Mouse (Mus musculus) right cerebral cortex, postnatal 10 days (tissue): Measurements from ENCODE around the gene Gdpd1.
A peak's percentile ranks its signal among the peaks of the same experiment; 100 is the strongest.
"Not testable (repeated sequence)": the region's sequence is repeated elsewhere in the genome, so short reads cannot be mapped to it uniquely, and the experiment has no call there.

Experiments used
- DNase-seq, 2 experiments: peaks; one replicate each; pipeline ENCODE4 v3.0.0; 2021; ENCODE audit warnings: low spot score in 2 of 2

Gene Gdpd1

DNA sequence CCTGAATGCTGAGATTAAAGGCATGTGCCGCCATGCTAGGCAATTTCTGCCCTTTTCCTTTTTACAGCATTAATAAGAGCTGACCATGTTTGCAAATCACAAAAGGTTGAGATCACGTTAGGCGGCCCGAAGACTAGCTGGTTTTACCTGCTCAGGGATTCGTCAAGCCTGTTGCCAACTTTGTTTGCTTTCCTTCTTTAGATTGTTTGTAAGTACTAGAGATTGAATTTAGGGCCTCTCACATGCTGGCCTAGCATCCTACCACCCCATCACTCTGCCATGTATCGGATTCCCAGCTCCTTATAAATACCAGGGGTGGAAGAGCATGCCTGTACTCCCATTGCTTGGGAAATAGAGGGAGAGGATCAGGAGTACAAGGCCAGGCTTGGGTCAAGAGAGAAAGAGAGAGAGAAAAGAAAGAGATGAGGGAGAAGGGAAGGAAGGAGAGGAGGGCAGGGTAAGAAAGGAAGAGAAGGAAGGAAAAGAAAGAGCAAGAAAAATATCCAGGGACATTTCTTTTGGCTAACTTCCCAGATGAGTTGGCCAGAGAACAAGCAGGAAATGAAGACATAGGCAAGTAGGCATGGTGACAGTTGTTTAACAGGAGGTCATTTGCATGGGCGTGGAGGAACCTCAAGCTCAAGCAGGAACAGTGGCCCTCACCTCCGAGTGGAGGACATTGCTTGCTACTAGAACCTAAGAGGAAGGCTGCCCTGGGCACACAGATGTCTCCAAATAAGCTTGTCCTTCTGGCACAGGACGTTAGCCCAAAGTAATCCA lies 47.6 kb downstream of the Gdpd1 start:
- no peak for DNase-seq

DNA sequence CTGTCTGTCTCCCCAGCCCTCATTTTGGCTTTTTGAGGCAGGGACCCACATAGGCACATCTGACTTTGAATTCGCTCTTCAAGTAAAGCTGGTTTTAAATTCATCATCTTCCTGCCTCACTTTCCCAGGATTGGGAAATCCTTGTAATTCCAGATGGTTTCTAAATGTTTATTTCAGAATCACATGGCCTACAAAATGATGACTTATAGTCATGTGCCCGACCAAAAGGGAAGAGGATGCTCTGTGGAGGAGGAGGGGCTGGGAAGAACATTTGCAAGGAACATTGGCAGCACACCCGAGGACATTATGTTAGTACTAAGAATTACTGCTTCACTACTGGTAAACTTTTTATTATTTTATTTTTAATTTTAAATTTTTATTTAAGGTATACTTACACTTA lies 48.5 kb downstream of the Gdpd1 start:
- DNase-seq: no peak

DNA sequence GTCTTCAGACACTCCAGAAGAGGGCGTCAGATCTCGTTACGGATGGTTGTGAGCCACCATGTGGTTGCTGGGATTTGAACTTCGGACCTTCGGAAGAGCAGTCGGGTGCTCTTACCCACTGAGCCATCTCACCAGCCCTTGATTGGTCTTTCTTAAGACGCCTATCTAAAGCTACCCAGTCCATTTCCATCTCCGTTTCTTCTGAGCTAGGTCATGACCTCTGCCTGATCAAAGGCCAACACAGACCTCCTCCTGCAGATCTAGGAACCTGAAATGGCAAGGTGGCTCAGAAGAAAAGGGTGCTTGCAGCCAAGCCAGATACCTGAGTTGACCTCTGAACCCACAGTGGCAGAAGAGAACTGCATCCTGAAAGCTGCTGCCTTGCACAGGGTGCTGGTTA lies 50.6 kb downstream of the Gdpd1 start:
- DNase-seq: not testable (repeated sequence)

DNA sequence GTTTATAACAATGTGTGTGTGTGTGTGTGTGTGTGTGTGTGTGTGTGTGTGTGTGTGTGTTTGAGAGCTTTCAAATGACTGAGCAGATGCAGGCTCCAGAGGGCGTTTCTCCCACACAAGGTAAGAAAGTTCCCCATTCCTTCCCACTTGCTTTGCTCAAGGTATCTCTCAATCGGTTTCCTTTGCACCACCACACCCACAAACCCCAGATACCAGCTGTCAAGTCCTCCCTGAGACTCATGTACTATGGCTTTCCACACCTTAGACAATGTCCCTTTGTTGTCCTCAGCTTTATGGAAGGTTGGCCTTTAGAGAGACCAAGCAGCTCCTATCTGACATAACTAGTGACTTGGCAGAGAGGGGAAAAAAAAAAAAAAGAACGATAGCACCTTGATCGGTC lies 51.1 kb downstream of the Gdpd1 start:
- no peak for DNase-seq

DNA sequence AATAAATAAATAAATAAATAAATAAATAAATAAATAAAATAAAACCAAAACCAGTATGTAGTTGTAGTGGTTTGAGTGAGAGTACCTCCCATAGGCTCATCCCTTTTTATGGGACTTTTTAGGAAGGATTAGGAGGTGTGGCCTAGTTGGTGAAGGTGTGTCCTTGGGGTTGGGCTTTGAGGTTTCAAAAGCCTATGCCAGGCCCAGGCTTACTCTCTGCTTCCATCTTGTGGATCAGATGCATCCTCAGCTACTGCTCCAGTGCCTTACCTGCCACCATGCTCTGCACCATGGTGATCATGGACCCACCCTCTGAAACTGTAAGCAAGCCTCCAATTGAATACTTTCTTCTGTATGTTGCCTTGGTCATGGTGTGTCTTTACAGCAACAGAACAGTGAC lies 52.3 kb downstream of the Gdpd1 start:
- DNase-seq: no peak

DNA sequence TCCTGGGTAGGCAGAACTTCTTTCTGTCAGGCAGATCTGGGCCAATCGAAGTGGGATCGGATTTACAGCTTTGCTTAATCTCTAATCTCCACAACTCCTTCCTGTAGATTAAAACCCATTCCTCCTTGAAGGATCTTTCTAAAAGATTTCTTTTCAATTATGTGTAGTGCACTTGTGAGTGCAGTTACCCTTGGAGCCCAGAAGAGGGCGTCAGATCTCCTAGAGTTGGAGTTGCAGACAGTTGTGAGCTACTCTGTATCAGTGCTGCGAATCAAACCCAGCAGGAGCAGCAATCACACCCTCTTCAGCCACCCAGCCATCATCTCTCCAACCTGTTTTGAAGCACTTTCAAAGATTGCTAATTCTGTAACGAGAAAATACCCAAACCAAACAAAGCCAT lies 53.4 kb downstream of the Gdpd1 start:
- no peak for DNase-seq

DNA sequence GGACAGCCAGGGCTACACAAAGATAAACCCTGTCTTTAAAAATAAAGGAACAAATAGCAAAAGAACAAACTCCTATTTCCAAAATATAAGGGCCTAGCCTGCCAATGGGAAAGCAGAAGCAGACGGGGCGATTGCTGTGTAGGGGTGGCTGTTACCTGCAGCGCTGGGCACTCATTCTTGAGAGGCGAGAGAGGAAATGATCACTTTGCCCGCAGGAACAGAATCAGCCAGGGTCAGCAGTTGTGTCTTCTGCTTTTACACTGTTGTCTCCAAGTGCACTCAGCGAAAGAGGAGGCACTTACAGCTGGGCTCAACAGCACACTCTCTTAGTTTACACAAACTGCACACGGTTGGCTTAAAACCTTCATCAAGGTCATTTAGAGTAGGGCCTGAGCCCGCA lies 54.4 kb downstream of the Gdpd1 start:
- DNase-seq: peak in 1 of 2 experiments; percentile 32

DNA sequence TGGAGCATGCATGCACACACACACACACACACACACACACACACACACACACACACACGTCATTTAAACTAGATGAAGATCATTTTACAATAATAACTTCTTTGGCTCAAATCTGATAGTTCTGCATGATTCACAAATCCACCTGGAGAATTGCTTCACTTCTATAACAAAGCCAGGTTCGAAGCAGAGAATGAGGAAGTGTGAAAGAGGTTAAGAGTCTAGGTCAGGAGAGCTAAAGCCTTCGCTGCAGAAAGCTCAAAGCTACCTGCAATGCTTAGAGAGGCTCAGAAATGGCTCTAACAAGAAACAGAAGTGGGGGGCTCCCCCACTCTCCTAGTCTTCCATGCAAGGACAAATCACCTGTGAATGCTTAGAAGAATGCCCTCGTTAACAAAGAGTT lies 55.8 kb downstream of the Gdpd1 start:
- DNase-seq: no peak

DNA sequence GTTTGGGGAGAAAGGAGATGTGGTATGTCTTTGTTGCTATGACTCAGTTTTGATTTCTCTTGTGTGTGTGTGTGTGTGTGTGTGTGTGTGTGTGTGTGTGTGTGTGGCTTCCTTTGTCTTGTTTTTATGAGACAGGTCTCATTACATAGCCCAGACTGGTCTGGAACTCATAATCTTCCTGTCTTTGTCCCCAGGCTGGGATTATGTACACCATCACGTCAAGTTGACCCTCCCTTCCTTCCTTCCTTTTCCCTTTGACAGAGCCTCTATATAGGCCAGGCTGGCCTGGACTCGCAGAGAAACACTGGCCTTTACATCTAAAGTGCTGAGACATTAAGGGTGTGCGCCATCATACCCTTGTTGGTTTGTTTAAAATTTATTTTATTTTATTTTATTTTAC lies 58.2 kb downstream of the Gdpd1 start:
- DNase-seq: no peak

DNA sequence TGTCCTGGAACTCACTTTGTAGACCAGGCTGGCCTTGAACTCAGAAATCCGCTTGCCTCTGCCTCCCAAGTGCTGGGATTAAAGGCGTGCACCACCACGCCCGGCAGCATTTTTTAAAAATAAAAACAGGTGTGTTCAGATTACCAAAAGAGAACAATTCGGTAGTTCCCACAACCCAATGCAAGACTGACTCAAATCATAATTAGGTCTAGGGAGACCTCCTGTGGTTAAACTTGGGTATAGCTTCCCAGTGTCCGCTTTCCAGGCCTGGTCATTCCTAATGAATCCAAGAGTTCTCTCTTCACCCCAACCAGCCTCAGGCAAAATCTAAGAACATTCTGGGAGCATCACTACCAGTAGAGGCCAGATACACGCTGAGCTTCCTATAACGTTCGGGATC lies 63.4 kb downstream of the Gdpd1 start:
- DNase-seq: peak; percentile 54 to 63

DNA sequence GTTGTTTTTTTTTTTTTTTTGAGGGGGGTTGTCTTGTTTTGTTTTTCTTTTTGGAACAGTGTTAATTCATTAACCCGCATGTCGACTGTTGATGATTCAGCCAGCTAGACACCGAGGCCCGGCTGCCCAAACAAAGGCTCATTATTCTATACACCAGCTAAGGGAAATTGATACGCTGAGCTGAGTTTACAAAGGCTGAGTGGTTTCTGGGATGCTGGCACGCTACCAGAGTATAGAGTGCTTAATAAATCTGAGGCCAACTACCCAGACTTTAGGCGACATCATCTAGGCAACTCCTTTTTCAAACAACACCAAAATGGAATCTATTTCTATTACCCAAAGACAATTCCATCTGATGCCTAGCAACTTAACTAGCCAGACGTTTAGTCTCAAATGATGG lies 66.5 kb downstream of the Gdpd1 start:
- no peak for DNase-seq

DNA sequence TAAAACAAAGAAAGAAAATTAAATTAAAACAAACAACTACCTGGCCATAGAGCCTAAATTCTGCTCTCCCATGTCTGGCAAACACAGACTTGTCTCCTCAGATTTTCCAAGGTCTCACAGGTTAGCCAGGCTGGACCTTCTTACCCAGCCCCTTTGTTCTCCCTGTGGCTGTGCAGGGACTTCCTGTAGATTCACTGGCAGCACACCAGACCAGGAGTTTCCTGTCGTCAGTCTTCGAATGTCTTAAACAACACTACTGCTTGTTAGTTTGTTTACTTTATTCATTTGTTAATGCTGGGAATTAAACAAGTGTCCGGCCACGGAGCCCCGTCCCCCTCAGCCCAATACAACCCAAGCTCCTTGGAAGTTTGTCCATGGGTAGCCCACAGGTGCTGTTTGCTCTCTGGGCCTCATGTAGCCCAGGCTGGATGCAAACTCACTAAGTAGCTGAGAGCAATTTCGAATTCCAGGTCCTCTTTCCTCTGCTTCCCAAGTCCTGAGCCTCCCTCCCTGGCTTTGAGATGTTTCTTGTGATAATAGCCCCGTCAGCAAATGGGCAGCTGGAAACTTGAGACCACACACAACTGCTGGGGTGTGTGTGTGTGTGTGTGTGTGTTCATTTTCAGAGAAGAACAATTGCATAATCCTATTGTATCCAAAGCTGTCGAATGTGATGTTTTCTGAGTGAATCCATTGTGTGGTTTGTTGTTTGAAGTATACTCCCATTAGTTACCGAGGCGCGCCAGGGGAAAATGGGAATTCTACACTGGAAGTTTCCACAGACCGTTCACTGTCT lies 68.7 kb downstream of the Gdpd1 start:
- DNase-seq: no peak

DNA sequence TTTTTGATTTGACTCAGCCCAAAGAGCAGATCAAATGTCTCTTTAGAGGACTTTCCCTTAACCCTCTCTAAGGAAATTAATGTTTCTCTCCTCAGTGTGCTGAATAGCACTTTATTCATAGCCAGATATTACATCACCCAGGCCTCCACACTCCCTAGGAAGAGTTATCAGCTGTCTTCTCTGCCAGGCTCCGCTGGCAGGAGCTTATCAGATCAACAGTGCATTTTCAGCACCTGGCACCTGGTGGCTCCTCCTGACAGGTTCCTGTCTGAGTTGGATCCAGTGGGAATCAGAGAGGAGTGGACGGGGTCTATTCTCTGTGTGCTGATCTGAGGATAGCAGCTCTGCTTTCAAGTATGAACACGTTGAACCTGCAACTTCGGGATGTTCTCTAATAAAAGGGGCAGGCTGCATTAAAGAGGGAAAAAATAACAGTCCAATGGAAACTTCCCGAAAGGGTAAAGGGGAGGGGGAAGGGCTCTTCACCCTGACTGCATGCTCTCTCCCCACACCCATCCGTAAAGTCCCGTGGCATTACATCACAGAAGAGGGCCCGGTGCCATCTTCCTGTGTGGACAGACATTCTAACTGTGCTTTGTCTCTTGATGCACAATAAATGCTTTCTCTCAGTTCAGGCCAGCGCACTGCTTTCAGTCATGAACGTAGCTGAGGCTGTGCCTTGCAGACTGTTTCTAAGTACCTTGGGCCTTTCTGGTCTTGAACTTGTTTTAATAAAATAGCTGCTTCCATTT lies 71.6 kb downstream of the Gdpd1 start:
- no peak for DNase-seq

DNA sequence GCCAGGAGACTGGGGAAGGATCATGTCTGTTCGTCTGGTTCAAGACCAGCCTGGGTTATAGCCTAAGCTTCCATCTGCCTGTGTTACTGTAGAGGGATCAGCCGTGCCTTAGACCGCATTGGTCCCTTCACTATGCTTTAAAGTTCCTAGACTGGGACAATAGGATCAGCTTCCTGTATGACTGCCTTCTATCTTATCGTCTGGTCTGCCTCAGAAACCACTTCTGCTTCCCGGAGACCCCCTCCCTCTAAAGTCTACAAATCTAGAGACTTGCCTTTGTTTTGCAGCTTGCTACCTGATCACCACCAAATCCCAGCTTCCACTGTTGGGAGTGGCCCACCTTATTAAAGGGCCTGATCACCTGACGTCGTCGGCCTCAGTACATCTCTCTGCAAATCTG lies 72.6 kb downstream of the Gdpd1 start:
- no peak for DNase-seq

DNA sequence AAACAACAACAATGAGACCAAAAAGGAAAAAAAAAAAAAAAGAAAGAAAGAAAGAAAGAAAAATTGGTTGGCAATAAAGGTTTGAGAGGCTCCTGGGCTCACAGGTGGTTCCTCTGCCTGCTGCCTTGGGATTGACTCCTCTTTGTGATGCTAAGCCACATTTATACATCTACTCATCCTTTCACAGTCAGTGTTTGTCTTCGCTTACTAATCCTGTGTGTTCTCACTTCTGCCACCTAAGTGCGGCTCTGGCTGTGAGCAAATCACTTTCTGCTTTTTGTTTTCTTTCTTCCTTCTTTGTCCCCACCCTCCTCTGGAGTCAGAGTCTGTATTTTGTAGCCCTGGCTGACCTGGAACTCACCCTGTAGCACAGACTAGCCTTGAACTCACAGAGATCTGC lies 77.6 kb downstream of the Gdpd1 start:
- DNase-seq: no peak

DNA sequence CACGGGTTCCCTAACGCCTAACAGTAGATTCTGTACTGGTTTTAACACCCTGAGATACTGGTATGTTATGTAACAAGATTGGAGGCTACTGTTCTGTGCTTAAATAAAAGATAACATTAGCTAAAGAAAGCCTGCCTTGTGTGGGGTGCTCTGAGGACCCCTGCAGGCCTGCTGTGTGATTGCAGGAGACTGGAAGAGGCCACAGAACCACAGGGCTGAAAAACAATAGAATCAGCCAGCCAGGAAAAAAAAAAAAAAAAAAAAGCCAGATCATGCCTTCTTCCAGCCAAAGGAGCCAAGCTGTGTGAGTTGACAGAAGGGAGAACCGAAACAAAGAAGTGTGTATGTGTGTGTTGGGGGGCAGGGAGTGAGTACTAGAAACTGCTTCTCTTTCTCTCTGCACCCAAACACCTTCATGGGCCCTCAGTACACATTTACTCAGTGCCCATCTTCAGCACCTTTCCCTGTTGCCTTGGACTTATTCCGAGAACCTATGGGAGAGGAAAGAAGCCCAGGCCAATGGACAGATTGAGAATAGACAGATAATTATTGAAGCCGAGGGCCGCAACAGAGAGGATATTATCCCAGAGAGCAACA lies 78.1 kb downstream of the Gdpd1 start:
- DNase-seq: peak; percentile 79 to 80

DNA sequence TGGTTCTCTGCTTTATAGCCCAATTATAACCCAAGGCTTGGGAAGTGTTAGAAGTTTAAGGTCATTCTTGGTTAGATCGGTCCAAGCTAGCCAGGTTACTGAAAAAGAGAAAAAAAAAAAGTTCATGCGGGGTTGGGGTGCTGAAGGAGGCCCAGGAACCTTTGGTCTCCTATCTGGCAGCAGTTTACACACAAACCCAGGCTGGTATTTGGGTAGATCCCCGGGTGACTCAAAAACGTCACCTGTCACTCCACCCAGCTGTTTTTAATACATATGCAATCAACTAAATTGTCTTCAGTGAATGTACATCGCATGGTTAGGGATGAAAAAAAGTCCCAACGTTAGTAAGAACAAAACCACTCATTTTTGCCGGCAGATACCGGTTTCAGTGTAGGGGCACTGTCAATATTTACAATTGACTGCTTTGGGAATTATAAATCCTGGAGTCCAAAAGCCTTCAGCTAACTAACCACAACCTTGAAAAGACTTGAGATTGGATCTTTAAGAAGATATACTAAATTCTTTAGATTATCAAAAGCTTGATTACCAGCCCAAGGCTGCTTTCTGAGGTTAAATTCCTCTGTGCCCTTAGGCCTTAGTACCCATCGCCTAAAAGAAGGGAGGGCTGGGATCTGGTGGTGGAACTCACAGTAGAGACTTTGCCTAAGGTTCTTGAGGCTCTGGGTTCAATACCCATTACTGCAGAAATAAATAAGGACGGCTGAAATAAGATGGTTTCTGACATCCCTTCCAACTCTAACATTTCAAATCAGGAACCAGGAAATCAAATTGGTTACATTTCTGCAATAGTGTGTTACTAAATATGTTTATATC lies 78.9 kb downstream of the Gdpd1 start:
- DNase-seq: no peak

DNA sequence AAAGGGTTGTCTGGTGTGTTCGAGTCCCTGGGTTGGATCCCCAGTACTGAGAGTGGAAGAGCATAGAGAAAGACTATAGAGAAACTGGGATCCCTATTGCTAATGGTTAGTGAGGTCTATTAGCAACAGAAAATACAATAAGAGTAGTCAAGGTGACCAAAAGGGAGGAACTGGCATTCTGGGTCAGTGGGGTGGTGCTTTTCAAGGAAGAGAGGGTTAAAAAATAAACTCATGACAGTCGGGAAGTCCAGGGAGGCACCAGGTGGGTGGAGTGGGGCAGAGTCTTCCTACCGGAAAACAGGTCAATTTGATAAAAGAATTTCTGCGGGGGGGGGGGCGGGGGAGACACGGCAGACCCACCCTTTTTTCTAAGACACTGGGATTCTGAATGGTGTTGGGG lies 79.5 kb downstream of the Gdpd1 start:
- no peak for DNase-seq

DNA sequence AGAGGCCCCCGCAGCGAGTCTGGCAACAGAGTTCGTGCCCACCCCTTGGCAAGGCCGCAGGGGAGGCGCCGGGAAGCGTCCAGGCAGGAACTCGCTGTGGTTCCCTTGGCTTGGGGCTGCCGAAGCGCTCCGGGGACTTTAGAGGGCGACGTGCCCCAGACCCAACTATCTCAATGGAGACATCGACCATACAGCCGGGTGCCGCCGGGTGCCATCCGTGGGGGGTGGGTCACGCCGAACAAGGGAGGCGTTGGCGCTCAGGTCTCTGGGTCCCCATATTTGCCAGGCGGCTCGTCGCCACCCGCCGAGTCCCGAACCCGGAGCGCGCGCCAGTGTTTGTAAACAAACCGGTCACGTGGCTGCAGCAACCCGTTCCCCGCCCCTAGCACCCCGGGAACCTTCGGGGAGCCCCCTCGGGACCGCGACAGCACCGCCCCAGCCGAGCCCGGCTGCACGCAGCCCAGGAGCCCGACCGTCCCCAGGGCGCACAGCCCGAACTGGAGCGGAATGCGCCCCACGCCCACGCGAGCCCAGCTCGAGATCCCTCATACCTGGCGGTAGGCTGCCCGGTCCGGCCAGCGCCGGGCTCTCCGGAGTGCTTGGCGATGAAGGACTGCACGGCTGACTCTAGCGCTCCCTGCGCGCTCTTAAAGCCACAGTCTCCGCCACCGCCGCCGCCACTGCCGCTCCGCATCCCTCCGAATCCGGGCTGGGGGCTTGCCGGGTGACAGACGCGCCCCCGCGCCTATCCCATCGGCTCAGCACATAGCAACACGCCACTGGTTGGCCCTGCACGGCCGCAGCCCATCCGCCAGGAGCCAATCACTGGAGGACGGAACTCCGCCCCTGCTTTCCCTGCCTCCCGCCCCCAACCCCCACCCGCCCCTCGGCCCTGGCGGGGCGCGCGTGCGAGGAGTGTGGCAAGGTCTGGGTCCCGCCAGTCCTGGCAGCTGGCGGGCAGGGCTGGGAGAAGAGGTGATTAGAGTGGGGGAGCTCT lies 80.5 kb downstream of the Gdpd1 start, which contains the start of gene Ypel2:
Ypel2 (minus strand) TSS at position 667 of the 997 bp plus-strand sequence.
- peak; percentile 99 to 100 for DNase-seq

DNA sequence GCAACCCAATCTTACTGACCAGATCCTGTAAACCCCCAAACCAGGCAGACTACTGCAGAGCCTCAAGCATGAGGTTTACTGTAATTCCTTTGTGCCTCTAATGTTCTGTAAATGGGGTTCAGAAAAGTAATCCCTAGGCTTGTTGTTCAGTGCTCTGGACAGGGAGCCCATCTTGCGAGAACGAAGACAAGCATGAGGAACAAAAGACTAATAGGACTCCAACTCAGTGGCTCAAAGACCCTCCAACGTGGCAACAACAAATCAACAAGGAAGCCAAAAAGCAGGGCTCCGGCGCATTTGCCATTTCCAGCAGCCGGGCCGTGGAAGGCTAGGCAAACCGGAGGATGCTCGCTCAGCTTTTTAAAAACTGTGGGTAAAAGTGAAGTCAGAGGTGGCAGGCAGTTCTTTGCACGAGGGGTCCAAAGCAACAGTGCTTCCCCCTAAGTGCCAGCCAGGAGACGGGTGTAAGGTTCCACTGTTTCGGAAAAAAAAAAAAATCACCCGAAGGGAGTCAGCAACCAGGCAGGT lies 81.3 kb downstream of the Gdpd1 start:
- no peak for DNase-seq
